Mouse (Mus musculus) hindbrain, postnatal 0 days (tissue): ENCODE measurements around the gene Susd1. TPM values are rescaled to one million over a fixed set of nuclear protein-coding genes. Genes with fewer than 3 reads are reported as not detected.

ENCODE experiments used
- ATAC-seq: fragments of 200-750 bp; cut with Nextera tagmentation; 2 replicates; pipeline ENCODE4 v1.8.0; 2017; ENCODE audit warnings: mild to moderate bottlenecking, moderate TSS enrichment, moderate library complexity
- DNase-seq: peaks from one replicate; pipeline ENCODE4 v3.0.0-alpha.2; 2015; ENCODE audit warnings: low spot score
- H3K27ac ChIP-seq: fragments of 300-500 bp; sonication (generic); 2 replicates; pipeline ENCODE4 v1.5.1; 2014; ENCODE audit warnings: mild to moderate bottlenecking
- H3K27me3 ChIP-seq: fragments of 300-500 bp; sonication (generic); 2 replicates; pipeline ENCODE4 v1.6.1; 2014; ENCODE audit warnings: low read length, mixed read lengths; ENCODE audit not compliant: insufficient read depth
- H3K36me3 ChIP-seq: fragments of 300-500 bp; sonication (generic); 2 replicates; pipeline ENCODE4 v1.6.1; 2014; ENCODE audit warnings: low read length, mixed read lengths; ENCODE audit not compliant: insufficient read depth
- H3K4me1 ChIP-seq: fragments of 300-500 bp; sonication (generic); 2 replicates; pipeline ENCODE4 v1.6.1; 2014; ENCODE audit warnings: antibody characterized with exemption, low read length, mixed read lengths; ENCODE audit not compliant: insufficient read depth
- H3K4me2 ChIP-seq: fragments of 300-500 bp; sonication (generic); 2 replicates; pipeline ENCODE4 v1.6.1; 2014; ENCODE audit warnings: low read depth, mild to moderate bottlenecking, low read length, moderate library complexity, mixed read lengths
- H3K4me3 ChIP-seq: fragments of 300-500 bp; sonication (generic); 2 replicates; pipeline ENCODE4 v1.5.1; 2014; ENCODE audit warnings: low read length
- H3K9ac ChIP-seq: fragments of 300-500 bp; sonication (generic); replicated peaks from 2 replicates; pipeline ENCODE4 v1.6.1; 2014; ENCODE audit warnings: mild to moderate bottlenecking, low read length, moderate library complexity, mixed read lengths
- H3K9me3 ChIP-seq: fragments of 300-500 bp; sonication (generic); 2 replicates; pipeline ENCODE4 v1.6.1; 2016; ENCODE audit warnings: low read length, mixed read lengths
- CTCF ChIP-seq: IDR thresholded peaks from 2 replicates; pipeline ENCODE4 v1.5.1; 2016; ENCODE audit warnings: antibody characterized with exemption, control low read depth, low read depth
- WGBS: fragments of 180-500 bp; shearing (Covaris S2); extraction: QIAGEN DNeasy Blood & Tissue Kit; methylation state at CpG from one replicate; pipeline ENCODE4 v1.1.7; 2014; 5-methylcytosine and 5-hydroxymethylcytosine counted together
- polyA plus RNA-seq: library from polyadenylated mRNA; unstranded; fragments of >200 nt; fragmentation: Nextera tagmentation; extraction: Ambion mirVana; gene quantifications from 2 replicates; pipeline ENCODE4 v1.2.1, GENCODE M21; 2015
- total RNA-seq: library from RNA; depleted of rRNA; stranded (reverse); fragments of >200 nt; gene quantifications from 2 replicates; pipeline ENCODE4 v1.2.3, GENCODE M21; 2014

Gene Susd1
- total and polyA plus RNA-seq, 2 experiments from 2014 or later = 2.7 to 10.8 TPM

DNA sequence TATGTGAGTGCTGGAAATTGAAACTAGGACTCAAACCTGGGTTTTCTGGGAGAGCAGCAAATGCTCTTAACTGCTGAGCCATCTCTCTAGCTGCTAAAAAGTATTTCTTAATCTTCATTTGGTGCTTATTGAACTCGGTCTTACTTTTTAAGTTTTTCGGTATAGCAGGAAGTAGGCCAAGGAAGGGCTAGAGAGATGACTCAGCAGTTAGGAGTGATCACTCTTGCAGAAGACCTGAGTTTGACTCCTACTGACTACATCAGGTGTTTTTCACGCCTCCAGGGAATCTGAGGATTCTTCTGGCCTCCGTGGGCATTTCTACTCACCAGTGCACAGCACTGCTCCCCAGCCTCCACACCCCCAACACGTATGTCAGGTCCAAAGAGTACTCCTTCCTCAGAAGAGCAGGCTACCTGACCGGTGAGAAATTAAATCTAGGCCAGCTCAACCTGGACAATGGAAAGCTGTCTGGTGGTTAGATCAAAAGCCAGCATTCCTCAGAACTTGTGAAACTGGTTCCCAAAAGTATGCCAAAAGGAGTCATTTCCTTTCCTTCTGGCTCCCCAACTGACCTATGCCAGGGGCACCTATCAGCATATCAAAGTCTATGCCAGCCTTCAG lies 11.9 kb upstream of the Susd1 start:
- H3K36me3 ChIP-seq = no peaks in the 10 kb centered on the region
- no peak overlapping the region for H3K4me3 ChIP-seq
- no peak overlapping the region for H3K4me2 ChIP-seq
- no peak for TF ChIP-seq CTCF
- no peaks in the 10 kb centered on the region for H3K9me3 ChIP-seq
- no peaks in the 10 kb centered on the region for H3K4me1 ChIP-seq
- WGBS = 86% methylated on average over 6 of the region's 6 CpGs
- no peaks in the 10 kb centered on the region for H3K27me3 ChIP-seq
- no peak overlapping the region for H3K27ac ChIP-seq
- no peak overlapping the region for H3K9ac ChIP-seq
- ATAC-seq = no peak
- DNase-seq = no peak

DNA sequence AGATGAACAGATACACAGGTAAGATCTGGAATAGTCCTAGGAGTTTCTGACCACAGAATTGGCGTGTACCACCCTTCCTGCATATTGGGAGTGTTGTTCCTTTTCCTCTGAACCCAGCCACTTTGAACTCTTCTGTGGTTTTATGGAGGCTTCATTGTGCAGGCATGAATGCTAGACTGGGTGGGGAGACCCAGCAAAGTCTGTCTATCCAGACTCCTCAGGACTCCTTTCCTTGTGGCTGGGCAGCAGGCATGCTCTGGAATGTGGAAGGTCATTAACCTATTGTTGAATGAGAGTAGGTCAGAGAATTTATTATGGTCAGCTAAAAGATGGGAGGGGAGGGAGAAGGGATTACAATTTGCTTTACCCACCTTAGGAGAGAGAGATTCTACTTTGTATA lies 8.9 kb upstream of the Susd1 start:
- Histone ChIP-seq H3K27ac (no peak overlapping the region), H3K9me3 (no peaks in the 10 kb centered on the region), H3K27me3 (no peaks in the 10 kb centered on the region), H3K9ac (no peak overlapping the region), H3K4me2 (no peak overlapping the region), H3K36me3 (no peaks in the 10 kb centered on the region), H3K4me1 (no peaks in the 10 kb centered on the region), H3K4me3 (no peak overlapping the region)
- ATAC-seq = no peak
- no peak for TF ChIP-seq CTCF
- no peak for DNase-seq
- WGBS = 41% methylated on average over 1 of the region's 1 CpGs

DNA sequence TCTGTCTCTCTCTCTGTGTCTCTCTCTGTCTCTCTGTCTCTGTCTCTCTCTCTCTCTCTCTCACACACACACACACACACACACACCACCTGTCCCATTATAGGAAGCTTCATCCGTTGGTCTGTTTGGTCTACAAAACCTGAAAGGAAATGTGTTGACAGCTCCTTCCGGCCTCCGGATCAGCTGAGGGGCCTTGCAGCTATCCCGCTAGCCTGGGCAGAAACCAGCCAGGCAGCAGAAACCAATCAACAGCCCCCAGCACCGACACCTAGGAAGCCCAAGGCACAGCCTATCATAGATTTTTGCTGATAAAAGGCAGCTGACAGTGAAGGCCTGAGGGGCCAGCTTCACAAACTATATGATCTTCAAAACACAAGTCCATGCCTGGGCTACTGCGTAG lies 7.1 kb upstream of the Susd1 start:
- H3K36me3 ChIP-seq = no peaks in the 10 kb centered on the region
- no peak for TF ChIP-seq CTCF
- no peak overlapping the region for H3K4me3 ChIP-seq
- no peaks in the 10 kb centered on the region for H3K9me3 ChIP-seq
- H3K27me3 ChIP-seq = no peaks in the 10 kb centered on the region
- WGBS = 84% methylated on average over 6 of the region's 6 CpGs
- no peaks in the 10 kb centered on the region for H3K4me1 ChIP-seq
- no peak overlapping the region for H3K27ac ChIP-seq
- H3K9ac ChIP-seq = no peak overlapping the region
- no peak for DNase-seq
- no peak overlapping the region for H3K4me2 ChIP-seq
- ATAC-seq = no peak

DNA sequence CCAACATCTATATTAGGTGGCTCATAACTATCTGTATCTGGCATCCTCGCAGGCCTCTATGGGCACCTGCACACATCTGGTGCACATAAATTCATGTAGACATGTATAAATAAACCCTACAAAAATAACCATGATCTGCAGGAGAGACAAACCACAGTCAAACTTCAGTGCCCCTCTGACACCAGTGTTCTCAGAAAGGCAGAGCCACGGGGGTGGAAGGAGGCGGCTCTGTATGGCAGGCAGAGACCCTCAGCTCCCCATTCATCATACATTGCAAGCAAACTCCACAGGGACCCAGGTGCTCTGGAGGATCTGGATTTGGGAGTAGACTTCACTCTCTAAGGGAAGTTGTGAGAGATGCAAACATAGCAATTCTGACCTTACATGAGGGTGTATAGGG lies 6.6 kb upstream of the Susd1 start:
- Histone ChIP-seq H3K9ac (no peak overlapping the region), H3K36me3 (no peaks in the 10 kb centered on the region), H3K9me3 (no peaks in the 10 kb centered on the region), H3K4me1 (no peaks in the 10 kb centered on the region), H3K27me3 (0 out of 2 replicates have a peak, but pooled peaks cover 2% of the 10 kb centered on the region), H3K4me2 (no peak overlapping the region), H3K27ac (no peak overlapping the region), H3K4me3 (no peak overlapping the region)
- DNase-seq (no peak), ATAC-seq (no peak)
- 86% methylated on average over 3 of the region's 3 CpGs for WGBS
- TF ChIP-seq CTCF = no peak

DNA sequence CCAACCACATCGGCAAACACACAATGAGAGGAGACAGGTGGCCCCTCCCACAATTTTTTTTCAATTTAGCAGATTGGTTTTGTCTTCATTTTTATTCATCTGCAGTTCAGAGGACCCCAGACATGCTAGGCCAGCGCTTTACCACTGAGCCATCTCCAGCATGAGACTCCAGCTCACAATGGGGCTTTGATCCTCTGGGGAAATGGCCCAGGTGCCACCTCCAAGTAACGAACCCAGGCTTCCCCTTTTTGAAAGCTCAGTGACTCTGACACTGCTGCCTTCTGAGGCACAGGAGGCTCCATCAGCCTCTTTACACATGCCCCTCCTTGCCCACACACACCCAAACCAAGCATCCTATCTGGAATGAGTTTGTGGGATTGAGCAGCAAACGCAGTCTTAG lies 5.7 kb upstream of the Susd1 start:
- H3K4me1 ChIP-seq = no peaks in the 10 kb centered on the region
- H3K9ac ChIP-seq = no peak overlapping the region
- 71% methylated on average over 4 of the region's 4 CpGs for WGBS
- no peak overlapping the region for H3K27ac ChIP-seq
- TF ChIP-seq CTCF = no peak
- H3K4me3 ChIP-seq = no peak overlapping the region
- H3K36me3 ChIP-seq = no peaks in the 10 kb centered on the region
- 0 out of 2 replicates have a peak, but pooled peaks cover 6% of the 10 kb centered on the region for H3K27me3 ChIP-seq
- H3K9me3 ChIP-seq = no peaks in the 10 kb centered on the region
- DNase-seq = no peak
- no peak for ATAC-seq
- no peak overlapping the region for H3K4me2 ChIP-seq

DNA sequence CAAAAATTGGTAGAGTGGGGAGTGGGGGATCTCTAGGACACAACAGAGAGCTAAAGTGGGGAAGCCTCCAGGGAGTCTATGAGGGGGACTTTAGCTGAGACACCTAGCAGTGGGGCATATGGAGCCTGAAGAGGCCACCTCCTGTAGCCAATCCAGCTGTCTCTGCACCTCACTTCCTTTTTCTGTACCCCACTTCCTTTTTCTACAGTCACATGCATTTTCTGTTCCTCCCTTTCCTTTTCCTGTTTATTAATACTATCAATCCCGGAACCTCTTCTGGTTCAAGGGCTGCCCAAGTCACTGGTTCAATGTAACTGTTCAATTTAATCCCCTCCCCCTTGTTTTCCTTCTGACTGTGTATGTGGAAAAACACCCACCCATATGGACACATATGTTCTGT lies 2.8 kb upstream of the Susd1 start:
- Histone ChIP-seq H3K4me3 (no peak overlapping the region), H3K4me2 (no peak overlapping the region), H3K4me1 (no peaks in the 10 kb centered on the region), H3K27ac (no peak overlapping the region), H3K27me3 (peaks cover 7% of the 10 kb centered on the region; the same call in 1 of the 2 replicates), H3K36me3 (no peaks in the 10 kb centered on the region), H3K9me3 (no peaks in the 10 kb centered on the region), H3K9ac (no peak overlapping the region)
- no peak for DNase-seq
- no peak for ATAC-seq
- TF ChIP-seq CTCF = no peak
- 64% methylated on average over 1 of the region's 1 CpGs for WGBS

DNA sequence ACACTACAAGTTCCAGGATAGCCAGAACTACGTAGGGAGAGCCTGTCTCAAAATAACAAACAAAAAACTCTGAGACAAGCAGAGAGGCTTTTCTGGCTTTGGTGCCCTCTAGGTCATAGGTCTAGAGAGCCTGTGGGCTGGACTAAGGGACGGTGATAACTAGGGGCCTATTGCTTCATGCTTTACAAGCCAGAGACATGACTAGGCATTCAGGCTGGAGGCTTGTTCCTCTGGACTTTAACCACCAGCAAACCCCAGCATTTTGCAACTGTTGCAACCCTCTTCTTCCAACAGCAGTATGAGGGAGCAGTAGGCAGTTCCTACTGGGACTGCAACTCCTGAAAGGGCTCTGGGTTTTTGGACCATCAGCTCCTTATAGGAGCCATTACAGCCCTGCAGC lies 1.5 kb upstream of the Susd1 start:
- 64% methylated on average over 2 of the region's 2 CpGs for WGBS
- DNase-seq = no peak
- no peak for ATAC-seq
- Histone ChIP-seq H3K9me3 (peaks cover 3% of the 10 kb centered on the region; the same call in 1 of the 2 replicates), H3K27ac (no peak overlapping the region), H3K9ac (no peak overlapping the region), H3K27me3 (peaks cover 10% of the 10 kb centered on the region; the same call in 1 of the 2 replicates), H3K4me3 (no peak overlapping the region), H3K36me3 (no peaks in the 10 kb centered on the region), H3K4me1 (no peaks in the 10 kb centered on the region), H3K4me2 (no peak overlapping the region)
- TF ChIP-seq CTCF = no peak
